Mouse (Mus musculus): ENCODE measurements at regions not wholly inside any gene's neighbourhood (a gene's known extent, or its start where the extent isn't known, plus 50 kb on each side); places are given as distances from the start of the nearest gene placed in this dataset.

GRCm38 (mm10) chr10:56935174-56935573 is 551.0 kb upstream of the Hsf2 start:
- TF ChIP-seq CTCF (IDR thresholded peaks at IDR 0.05; ENCODE audit: extremely low read depth, insufficient read depth, low read length) (no peak), POLR2A (IDR thresholded peaks at IDR 0.05; ENCODE audit: extremely low read depth, insufficient read depth, low read length) (no peak)
